Mouse (Mus musculus): ENCODE measurements around the gene Nkd1. TPM values are rescaled to one million over a fixed set of nuclear protein-coding genes. Genes with fewer than 3 reads are reported as not detected.

The Nkd1 gene
- total and polyA plus RNA-seq, 3 experiments = 0.05 TPM; not detected in 2

DNA sequence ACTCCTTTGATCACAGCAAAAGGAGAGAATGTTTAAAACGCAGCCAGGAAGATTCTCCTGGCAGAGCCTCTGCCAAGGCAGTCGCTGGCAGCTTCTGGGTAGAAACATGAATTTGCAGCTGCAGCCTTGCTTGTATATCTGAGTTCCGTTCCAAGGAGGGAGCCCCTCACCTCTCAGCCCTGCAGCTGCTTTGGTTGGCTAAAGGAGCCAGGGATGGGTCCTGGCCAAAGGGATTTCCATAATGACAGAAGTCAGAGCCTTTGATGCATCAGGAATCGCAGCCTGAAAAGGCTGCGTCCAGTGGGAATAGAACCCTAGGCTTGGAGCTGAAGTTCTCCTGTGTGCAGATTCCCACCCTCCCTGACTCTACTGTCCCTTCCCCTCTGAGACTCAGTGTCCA lies 93.8 kb downstream of the Nkd1 start:
- no peak for DNase-seq (ENCODE audit: low spot score)
- Histone ChIP-seq H3K9me3 (replicated peaks) (no peaks in the 10 kb centered on the region), H3K27me3 (ENCODE audit: insufficient read depth, low read length) (peaks cover 10% of the 10 kb centered on the region; the same call in 1 of the 2 replicates), H3K4me1 (ENCODE audit: insufficient read depth, low read depth, low read length) (no peaks in the 10 kb centered on the region), H3K36me3 (replicated peaks) (no peaks in the 10 kb centered on the region), H3K4me3 (ENCODE audit: low read depth, low read length) (no peak overlapping the region)
- TF ChIP-seq GATA1 (IDR thresholded peaks at IDR 0.05; ENCODE audit: borderline replicate concordance, low read length) = no peak
- no peak for TF ChIP-seq TAL1 (conservative IDR thresholded peaks at IDR 0.05; ENCODE audit: low read depth, low read length)
- no peak for TF ChIP-seq CTCF (IDR thresholded peaks at IDR 0.05; ENCODE audit: low read depth, low read length)
- TF ChIP-seq GATA2 (IDR thresholded peaks at IDR 0.05; ENCODE audit: borderline replicate concordance, low read depth, low read length) = no peak
- no peak for TF ChIP-seq POLR2AphosphoS5 (IDR thresholded peaks at IDR 0.05; ENCODE audit: insufficient replicate concordance, low read depth, low read length)
- no peak for ATAC-seq (ENCODE audit: extremely low read depth, insufficient number of reproducible peaks, low FRiP score, poor library complexity, severe bottlenecking)

DNA sequence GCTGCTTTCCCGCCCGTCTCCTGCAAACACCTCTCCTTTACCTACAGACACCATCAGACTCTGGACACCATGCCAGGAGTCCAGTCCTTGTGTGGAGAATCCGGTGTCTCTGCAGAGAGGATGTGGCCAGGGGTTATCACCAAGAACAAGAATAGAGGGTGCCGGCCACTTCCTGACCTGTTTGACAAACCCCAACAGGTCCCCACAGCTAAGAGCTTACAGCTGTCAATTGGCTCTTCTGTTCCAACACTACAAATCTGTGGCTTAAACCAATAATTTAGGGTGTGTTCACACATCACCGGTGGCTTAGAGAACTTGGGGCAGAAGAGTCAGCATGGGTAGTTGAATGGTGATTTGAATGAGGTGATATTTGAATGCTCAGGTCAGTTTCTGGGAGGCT lies 97.5 kb downstream of the Nkd1 start:
- H3K36me3 ChIP-seq (replicated peaks) = no peaks in the 10 kb centered on the region
- H3K9me3 ChIP-seq (replicated peaks) = no peaks in the 10 kb centered on the region
- no peak for ATAC-seq (ENCODE audit: extremely low read depth, insufficient number of reproducible peaks, low FRiP score, poor library complexity, severe bottlenecking)
- no peak overlapping the region for H3K4me3 ChIP-seq (ENCODE audit: low read depth, low read length)
- no peak for TF ChIP-seq GATA1 (IDR thresholded peaks at IDR 0.05; ENCODE audit: borderline replicate concordance, low read length)
- TF ChIP-seq CTCF (IDR thresholded peaks at IDR 0.05; ENCODE audit: low read depth, low read length) = no peak
- TF ChIP-seq POLR2AphosphoS5 (IDR thresholded peaks at IDR 0.05; ENCODE audit: insufficient replicate concordance, low read depth, low read length) = no peak
- no peak for TF ChIP-seq GATA2 (IDR thresholded peaks at IDR 0.05; ENCODE audit: borderline replicate concordance, low read depth, low read length)
- no peak for TF ChIP-seq TAL1 (conservative IDR thresholded peaks at IDR 0.05; ENCODE audit: low read depth, low read length)
- no peaks in the 10 kb centered on the region for H3K4me1 ChIP-seq (ENCODE audit: insufficient read depth, low read depth, low read length)
- no peak for DNase-seq (ENCODE audit: low spot score)
- peaks cover 14% of the 10 kb centered on the region; the same call in 1 of the 2 replicates for H3K27me3 ChIP-seq (ENCODE audit: insufficient read depth, low read length)

DNA sequence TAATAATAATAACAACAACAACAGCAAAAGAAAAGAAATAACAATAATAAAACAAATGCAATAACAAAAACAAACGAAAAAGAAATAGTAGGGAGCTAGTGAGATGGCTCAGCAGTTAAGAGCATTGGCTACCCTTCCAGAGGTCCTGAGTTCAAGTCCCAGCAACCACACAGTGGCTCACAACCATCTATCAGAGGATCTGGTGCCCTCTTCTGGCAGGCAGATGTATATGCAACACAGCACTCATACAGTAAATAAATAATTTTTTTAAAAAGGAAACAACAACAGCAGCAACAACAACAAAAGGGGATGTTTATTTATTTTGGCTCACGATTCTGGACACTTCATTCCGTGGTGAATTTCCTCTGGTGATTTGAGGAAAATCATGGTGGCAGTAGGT lies 98.4 kb downstream of the Nkd1 start:
- no peaks in the 10 kb centered on the region for H3K9me3 ChIP-seq (replicated peaks)
- no peak overlapping the region for H3K4me3 ChIP-seq (ENCODE audit: low read depth, low read length)
- DNase-seq (ENCODE audit: low spot score) (no peak), ATAC-seq (ENCODE audit: extremely low read depth, insufficient number of reproducible peaks, low FRiP score, poor library complexity, severe bottlenecking) (no peak)
- no peaks in the 10 kb centered on the region for H3K4me1 ChIP-seq (ENCODE audit: insufficient read depth, low read depth, low read length)
- peaks cover 14% of the 10 kb centered on the region; the same call in 1 of the 2 replicates for H3K27me3 ChIP-seq (ENCODE audit: insufficient read depth, low read length)
- TF ChIP-seq CTCF (IDR thresholded peaks at IDR 0.05; ENCODE audit: low read depth, low read length) = no peak
- no peak for TF ChIP-seq TAL1 (conservative IDR thresholded peaks at IDR 0.05; ENCODE audit: low read depth, low read length)
- no peak for TF ChIP-seq GATA1 (IDR thresholded peaks at IDR 0.05; ENCODE audit: borderline replicate concordance, low read length)
- no peak for TF ChIP-seq POLR2AphosphoS5 (IDR thresholded peaks at IDR 0.05; ENCODE audit: insufficient replicate concordance, low read depth, low read length)
- TF ChIP-seq GATA2 (IDR thresholded peaks at IDR 0.05; ENCODE audit: borderline replicate concordance, low read depth, low read length) = no peak
- H3K36me3 ChIP-seq (replicated peaks) = peaks cover 4% of the 10 kb centered on the region

DNA sequence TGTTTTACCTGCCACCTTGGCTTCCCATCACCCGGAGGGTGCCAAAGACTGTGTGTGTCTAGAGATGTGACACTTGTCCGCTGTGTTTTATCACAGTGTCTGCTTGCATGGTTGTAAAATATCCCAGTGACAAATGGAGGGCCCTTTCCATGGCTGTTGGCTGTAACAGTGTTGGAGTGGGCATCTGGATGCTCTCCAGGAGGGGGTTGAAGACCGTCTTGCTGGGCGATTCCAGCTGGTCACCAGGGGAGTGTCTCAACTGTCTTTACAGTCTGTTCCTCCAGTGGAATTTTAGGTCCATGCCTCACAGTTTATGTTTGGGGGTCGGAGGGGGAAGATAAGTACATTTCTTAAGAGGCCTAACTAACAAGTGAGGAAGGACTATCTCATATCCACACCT lies 99.8 kb downstream of the Nkd1 start:
- H3K36me3 ChIP-seq (replicated peaks) = peaks cover 16% of the 10 kb centered on the region
- ATAC-seq (ENCODE audit: extremely low read depth, insufficient number of reproducible peaks, low FRiP score, poor library complexity, severe bottlenecking) = no peak
- no peak for DNase-seq (ENCODE audit: low spot score)
- H3K9me3 ChIP-seq (replicated peaks) = no peaks in the 10 kb centered on the region
- no peaks in the 10 kb centered on the region for H3K4me1 ChIP-seq (ENCODE audit: insufficient read depth, low read depth, low read length)
- no peak for TF ChIP-seq GATA1 (IDR thresholded peaks at IDR 0.05; ENCODE audit: borderline replicate concordance, low read length)
- no peak for TF ChIP-seq POLR2AphosphoS5 (IDR thresholded peaks at IDR 0.05; ENCODE audit: insufficient replicate concordance, low read depth, low read length)
- no peak for TF ChIP-seq TAL1 (conservative IDR thresholded peaks at IDR 0.05; ENCODE audit: low read depth, low read length)
- no peak for TF ChIP-seq CTCF (IDR thresholded peaks at IDR 0.05; ENCODE audit: low read depth, low read length)
- TF ChIP-seq GATA2 (IDR thresholded peaks at IDR 0.05; ENCODE audit: borderline replicate concordance, low read depth, low read length) = no peak
- peaks cover 14% of the 10 kb centered on the region; the same call in 1 of the 2 replicates for H3K27me3 ChIP-seq (ENCODE audit: insufficient read depth, low read length)
- no peak overlapping the region for H3K4me3 ChIP-seq (ENCODE audit: low read depth, low read length)

DNA sequence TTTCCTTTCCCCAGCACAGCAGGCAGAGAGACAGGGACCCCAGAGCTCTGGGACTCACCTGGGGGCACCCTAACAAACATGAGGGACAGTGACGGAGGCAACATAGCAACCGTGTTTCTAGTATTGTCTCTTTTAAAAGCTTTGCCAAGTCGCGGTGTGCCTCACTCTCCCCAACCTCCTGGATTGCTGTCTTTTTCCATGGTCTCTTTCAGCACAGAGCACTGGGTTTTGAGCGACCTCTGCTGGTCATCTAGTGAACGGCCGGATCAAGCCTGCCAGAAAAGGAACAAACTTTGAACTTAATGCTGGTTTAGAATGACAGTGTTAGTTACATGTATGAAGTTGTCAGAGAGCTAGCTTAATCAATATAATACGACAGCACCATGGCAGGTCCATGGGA lies 100.3 kb downstream of the Nkd1 start:
- H3K9me3 ChIP-seq (replicated peaks) = no peaks in the 10 kb centered on the region
- peaks cover 20% of the 10 kb centered on the region for H3K36me3 ChIP-seq (replicated peaks)
- peaks cover 14% of the 10 kb centered on the region; the same call in 1 of the 2 replicates for H3K27me3 ChIP-seq (ENCODE audit: insufficient read depth, low read length)
- TF ChIP-seq CTCF (IDR thresholded peaks at IDR 0.05; ENCODE audit: low read depth, low read length) = peak; percentile 28; the same call in 1 of the 2 replicates
- TF ChIP-seq POLR2AphosphoS5 (IDR thresholded peaks at IDR 0.05; ENCODE audit: insufficient replicate concordance, low read depth, low read length) = no peak
- no peaks in the 10 kb centered on the region for H3K4me1 ChIP-seq (ENCODE audit: insufficient read depth, low read depth, low read length)
- no peak overlapping the region for H3K4me3 ChIP-seq (ENCODE audit: low read depth, low read length)
- peak; percentile 46 for DNase-seq (ENCODE audit: low spot score)
- ATAC-seq (ENCODE audit: extremely low read depth, insufficient number of reproducible peaks, low FRiP score, poor library complexity, severe bottlenecking) = peak; percentile 52; the same call in 1 of the 2 replicates

DNA sequence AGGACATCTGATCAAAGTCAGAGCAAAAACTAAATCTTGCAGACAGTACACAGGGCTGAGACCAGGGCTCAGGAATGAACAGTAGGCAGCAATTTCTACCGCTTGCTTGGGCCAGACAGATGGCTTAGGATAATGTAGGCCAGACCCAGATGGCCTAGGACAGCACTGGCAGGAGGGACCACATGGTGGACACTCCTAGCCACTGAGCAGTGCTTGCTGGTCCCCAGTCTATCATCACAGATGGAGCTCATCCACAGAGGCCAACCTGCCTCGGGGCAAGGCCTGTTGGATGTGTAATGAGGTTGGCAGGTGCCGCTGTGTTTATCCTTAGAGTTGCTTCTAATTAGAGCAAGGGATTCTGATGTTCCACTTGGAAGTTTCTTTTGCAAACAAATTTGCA lies 102.2 kb downstream of the Nkd1 start:
- Histone ChIP-seq H3K27me3 (ENCODE audit: insufficient read depth, low read length) (peaks cover 10% of the 10 kb centered on the region; the same call in 1 of the 2 replicates), H3K36me3 (replicated peaks) (peaks cover 37% of the 10 kb centered on the region), H3K9me3 (replicated peaks) (peaks cover 11% of the 10 kb centered on the region), H3K4me3 (ENCODE audit: low read depth, low read length) (no peak overlapping the region), H3K4me1 (ENCODE audit: insufficient read depth, low read depth, low read length) (peaks cover 5% of the 10 kb centered on the region; the same call in 1 of the 2 replicates)
- TF ChIP-seq POLR2AphosphoS5 (IDR thresholded peaks at IDR 0.05; ENCODE audit: insufficient replicate concordance, low read depth, low read length) (no peak), CTCF (IDR thresholded peaks at IDR 0.05; ENCODE audit: low read depth, low read length) (no peak), GATA2 (IDR thresholded peaks at IDR 0.05; ENCODE audit: borderline replicate concordance, low read depth, low read length) (no peak), TAL1 (conservative IDR thresholded peaks at IDR 0.05; ENCODE audit: low read depth, low read length) (no peak), GATA1 (IDR thresholded peaks at IDR 0.05; ENCODE audit: borderline replicate concordance, low read length) (no peak)
- ATAC-seq (ENCODE audit: extremely low read depth, insufficient number of reproducible peaks, low FRiP score, poor library complexity, severe bottlenecking) (no peak), DNase-seq (ENCODE audit: low spot score) (no peak)
